Mouse (Mus musculus): ENCODE measurements around the gene Bicdl1.

Bicdl1 gene

GRCm38 (mm10) chr5:115726019-115726418, 5.4 kb downstream of the Bicdl1 start:
- no peak for DNase-seq (ENCODE audit: low spot score)

GRCm38 (mm10) chr5:115724422-115724821, 7.0 kb downstream of the Bicdl1 start:
- DNase-seq (ENCODE audit: low spot score): no peak

- no peak for DNase-seq (ENCODE audit: low spot score)
Observed at GRCm38 (mm10) chr5:115722188-115722959, 9.0 kb downstream of the Bicdl1 start.

DNA sequence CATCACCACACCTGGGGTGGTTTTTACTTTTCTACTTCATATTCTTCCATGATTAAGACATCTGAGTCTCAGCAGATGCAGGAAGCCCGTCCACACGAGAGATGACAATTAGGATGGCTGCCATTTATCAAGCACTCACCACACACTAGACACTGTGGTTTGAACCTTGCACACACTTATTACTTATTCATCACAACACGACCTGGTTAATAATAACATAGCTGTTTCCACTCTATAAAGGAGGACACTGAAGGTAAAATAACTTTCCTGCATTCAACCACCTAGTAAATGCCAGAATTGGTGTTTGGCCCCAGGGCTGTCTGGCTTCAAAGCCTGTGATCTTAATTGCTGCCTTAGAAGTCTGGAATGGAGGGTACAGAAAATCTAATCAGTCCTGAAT, 10.7 kb downstream of the Bicdl1 start:
- no peak for DNase-seq (ENCODE audit: low spot score)

- DNase-seq (ENCODE audit: low spot score): no peak
Observed at GRCm38 (mm10) chr5:115717693-115718092, 13.7 kb downstream of the Bicdl1 start.

DNA sequence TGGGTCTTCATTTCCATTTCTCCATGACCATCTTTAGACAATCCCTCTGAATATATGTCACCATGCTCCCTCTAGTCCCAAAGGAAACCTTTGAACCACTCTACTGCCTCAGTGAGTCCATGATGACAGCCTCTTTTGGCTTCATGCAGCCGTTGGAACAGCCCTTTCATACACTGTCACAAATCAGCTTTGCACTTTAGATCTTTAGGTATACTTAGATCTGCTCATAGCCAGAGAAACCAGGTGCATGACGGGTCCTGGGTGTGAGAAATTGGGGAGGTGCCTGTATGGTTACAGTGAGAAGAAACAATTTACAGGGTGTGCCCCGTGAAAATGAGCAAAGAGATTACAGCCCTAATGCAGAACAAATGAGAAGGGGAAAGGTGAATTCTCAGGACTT, 14.3 kb downstream of the Bicdl1 start:
- DNase-seq (ENCODE audit: low spot score): no peak

GRCm38 (mm10) chr5:115716426-115716825, 15.0 kb downstream of the Bicdl1 start:
- DNase-seq (ENCODE audit: low spot score): no peak

DNA sequence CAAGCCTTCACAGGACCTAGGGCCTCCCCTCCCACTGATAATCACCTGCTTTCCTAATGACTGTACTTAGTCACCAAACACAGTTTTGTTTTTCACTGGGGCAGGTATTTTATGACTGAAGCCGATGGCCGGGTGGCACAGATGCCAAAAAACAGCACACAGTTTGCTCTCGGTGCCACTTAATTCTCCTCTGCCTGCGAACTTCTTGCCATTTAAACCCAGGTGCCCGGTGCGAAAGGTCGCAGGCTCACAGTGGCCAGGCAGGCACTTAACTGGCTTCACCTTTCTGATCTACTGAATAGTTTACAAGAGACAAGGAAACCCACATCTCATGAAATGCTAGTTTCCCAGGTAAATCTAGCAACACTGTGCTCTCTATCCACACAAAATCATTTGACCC, 16.7 kb downstream of the Bicdl1 start:
- DNase-seq (ENCODE audit: low spot score): no peak

DNA sequence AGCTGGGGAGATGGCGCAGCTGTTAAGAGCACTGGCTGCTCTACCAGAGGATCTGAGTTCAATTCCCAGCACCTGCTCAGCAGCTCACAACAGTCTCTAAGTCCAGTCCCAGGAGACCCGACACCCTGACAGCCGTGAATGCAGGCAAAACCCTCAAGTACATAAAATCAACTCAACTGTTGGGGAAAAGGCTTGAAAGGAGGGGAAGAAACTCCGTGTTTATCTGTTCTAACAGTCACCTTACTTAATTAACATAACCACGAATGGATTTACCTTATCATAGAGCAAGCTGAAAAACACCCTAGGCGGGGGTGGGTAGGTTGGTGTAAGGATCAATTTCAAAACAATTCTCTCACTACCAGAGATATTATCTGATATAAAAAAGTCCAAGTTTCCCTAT, 18.9 kb downstream of the Bicdl1 start:
- no peak for DNase-seq (ENCODE audit: low spot score)

DNA sequence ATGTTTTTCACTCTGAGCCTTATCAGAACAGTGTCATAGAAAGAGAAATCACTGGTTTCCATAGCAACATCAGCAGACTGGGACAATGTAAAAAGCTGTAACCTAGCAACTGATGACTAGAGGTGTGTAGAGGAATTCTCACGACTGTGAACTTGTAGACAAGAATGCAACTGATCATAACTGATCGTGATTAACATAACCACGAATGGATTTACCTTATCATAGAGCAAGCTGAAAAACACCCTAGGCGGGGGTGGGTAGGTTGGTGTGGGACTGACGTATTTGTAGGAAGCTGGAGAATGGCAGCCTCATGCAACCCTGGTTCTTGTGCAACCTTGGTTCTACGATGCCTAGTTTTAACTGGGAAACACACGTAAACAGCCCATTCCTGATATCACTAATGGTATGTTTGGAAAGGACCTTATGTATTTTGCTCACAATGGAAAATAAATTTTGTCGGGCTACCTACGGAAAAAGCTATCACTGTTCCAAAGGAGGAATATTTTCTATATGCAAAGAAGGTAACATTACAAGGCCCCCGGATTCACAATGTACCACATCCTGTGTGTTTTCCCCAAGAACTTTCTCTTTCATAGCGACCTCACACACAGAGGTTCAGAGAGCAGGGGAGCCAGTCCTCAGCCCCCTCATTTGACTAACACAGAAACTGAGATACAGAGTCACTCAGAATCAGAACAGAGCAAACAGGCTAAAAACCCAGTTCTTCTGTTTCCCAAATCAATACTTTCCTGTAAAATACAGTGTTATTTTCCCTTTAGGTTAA, 19.6 kb downstream of the Bicdl1 start:
- DNase-seq (ENCODE audit: low spot score): no peak

GRCm38 (mm10) chr5:115710171-115710570, 21.2 kb downstream of the Bicdl1 start:
- no peak for DNase-seq (ENCODE audit: low spot score)

- DNase-seq (ENCODE audit: low spot score): no peak
Observed at GRCm38 (mm10) chr5:115708930-115709329, 22.5 kb downstream of the Bicdl1 start.

DNA sequence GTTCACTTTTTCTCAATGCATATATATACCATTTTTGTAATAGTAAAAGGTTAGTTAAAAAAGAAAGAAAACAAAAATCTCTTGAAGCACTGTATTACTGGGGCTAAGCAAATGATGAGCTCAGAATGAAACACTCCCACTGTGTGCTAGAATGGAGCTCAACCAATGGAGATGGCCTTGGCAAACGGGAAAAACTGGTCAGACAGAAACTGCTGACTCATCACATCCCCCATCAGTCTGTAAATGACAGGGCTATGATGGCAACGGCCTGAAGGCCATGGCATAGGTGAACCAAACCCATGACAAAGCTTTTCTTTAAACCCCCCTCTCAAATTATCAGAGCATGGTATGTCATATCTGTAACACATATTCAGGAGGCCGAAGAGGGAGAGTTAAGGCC, 29.4 kb downstream of the Bicdl1 start:
- DNase-seq (ENCODE audit: low spot score): no peak

DNA sequence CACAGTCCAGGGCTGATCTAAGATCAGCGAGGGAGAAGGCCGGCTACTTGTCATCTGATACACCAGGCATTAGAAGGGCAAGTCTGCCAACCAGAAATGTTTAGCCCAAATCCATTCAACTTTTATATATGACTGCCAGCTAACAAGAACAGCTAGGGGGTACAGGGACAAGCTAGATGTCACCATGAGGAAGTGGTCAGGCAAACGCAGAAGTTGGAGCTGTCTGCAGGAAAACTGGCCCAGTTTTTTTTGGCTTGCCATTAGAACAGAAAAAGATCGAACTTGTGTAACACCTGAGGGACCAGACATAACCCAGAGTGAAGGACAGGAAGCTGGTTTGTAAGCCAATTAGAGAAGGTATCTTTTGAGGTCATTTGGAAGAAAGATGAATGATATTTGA, 30.2 kb downstream of the Bicdl1 start:
- no peak for DNase-seq (ENCODE audit: low spot score)

- DNase-seq (ENCODE audit: low spot score): no peak
Observed at GRCm38 (mm10) chr5:115696811-115697210, 34.6 kb downstream of the Bicdl1 start.

GRCm38 (mm10) chr5:115695191-115695770, 36.1 kb downstream of the Bicdl1 start:
- DNase-seq (ENCODE audit: low spot score): no peak

GRCm38 (mm10) chr5:115693271-115693670, 38.1 kb downstream of the Bicdl1 start:
- no peak for DNase-seq (ENCODE audit: low spot score)

DNA sequence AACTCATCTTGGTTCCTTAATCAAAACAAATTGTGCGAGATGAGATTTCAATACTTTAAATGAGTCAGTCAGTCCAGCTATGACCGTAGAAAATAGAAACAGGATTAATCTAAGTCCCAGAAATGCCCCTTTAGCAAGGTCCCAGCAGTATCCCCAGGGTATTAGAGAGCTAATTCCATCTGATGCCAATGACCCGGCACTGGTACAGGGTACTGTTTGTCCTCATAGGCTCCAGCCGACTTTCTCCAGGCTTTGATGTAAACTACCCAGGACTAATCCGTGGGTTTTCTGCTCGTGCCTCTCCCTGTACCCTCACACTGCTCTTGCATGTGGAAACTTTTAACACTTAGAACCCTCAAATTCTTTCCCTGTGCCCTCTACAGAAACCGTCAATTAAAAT, 44.7 kb downstream of the Bicdl1 start:
- no peak for DNase-seq (ENCODE audit: low spot score)

- no peak for DNase-seq (ENCODE audit: low spot score)
Observed at GRCm38 (mm10) chr5:115685126-115685525, 46.3 kb downstream of the Bicdl1 start.

GRCm38 (mm10) chr5:115671846-115672245, 59.6 kb downstream of the Bicdl1 start:
- no peak for DNase-seq (ENCODE audit: low spot score)

DNA sequence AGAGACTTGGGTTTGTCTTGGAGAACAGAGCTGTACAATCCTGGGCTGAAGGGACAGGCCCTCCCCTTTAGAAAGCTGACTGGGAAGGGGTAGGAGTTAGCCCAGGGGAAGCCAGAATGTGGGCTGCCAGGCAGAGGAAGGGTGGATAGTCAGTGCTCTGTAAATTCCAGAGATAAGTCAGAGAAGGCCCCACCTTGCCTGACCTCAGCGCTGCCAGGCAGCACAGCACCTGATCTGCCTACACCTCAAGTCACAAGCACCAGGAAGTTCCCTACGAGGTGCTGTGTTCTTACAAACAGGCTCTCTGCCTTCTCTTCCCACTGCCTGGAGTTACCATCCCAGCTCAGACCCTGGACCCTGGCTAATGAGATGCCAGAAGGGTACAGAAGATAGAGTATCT, 61.0 kb downstream of the Bicdl1 start:
- DNase-seq (ENCODE audit: low spot score): no peak

GRCm38 (mm10) chr5:115669974-115670373, 61.4 kb downstream of the Bicdl1 start:
- no peak for DNase-seq (ENCODE audit: low spot score)

DNA sequence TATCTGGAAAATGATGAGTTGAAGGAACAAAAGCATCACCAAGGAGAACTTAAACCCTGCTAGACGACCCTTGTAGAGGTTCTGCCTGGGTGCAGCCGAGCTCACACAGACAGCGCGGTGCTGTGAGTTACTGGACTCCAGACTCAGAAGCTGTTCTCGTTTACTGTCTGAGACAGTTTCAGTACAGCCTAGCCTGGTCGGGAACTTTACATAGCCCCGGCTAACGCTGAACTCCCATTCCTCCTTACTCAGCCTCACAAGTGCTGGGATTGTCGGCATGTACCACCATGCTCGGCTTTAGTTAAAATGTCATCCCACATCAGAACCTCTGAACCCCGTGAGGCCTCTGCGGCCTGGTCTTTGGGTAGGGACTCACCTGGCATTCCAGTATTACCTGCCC, 62.4 kb downstream of the Bicdl1 start:
- no peak for DNase-seq (ENCODE audit: low spot score)
